Mouse (Mus musculus): Measurements from ENCODE around the gene Abcb8.

Abcb8 gene

DNA sequence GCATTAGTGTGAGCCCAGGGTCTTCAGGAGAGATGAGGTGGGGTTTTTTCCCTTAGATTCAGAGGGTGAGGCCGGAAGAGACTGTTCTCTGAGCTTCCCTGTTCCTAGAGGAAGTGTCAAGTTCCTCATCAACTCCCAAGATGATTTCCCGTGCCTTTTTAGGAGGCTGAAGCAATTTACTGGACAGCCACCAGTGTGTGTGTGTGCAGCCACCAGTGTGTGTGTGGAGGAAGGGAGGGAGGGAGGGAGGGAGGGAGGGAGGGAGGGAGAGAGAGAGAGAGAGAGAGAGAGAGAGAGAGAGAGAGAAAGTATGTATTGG lies 60.5 kb downstream of the Abcb8 start:
- DNase-seq (ENCODE audit: low read depth, low spot score), result no peak

- no peak for DNase-seq (ENCODE audit: low read depth, low spot score)
Observed at GRCm38 (mm10) chr5:24455076-24455475, 61.6 kb downstream of the Abcb8 start.

DNA sequence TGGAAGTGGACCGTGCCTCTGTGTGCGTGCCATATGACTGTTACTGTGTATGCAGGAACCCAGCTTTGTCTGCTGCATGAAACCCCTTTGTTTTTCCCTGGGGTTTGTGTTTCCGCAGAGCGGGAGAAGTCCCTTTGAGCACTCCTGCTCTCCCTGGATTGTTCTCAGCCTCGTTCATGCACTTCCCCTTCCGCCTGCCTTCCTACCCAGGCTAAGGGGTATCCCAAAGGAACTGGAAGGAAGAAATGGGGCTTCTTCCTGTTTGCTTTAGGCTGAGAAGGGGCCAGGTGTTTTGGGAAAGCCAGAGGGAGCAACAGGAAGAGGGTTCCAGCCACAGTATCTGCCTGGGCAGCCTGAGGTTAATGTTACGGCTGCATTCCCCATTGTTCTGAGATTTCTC lies 62.1 kb downstream of the Abcb8 start:
- DNase-seq (ENCODE audit: low read depth, low spot score), result no peak
